Mouse (Mus musculus) heart, postnatal 0 days (tissue): ENCODE results near the gene Adcy6.

ENCODE experiments used
- CTCF ChIP-seq: IDR thresholded peaks from 2 replicates; pipeline ENCODE4 v1.5.1; 2016; ENCODE audit warnings: antibody characterized with exemption, control low read depth, low read depth
- EP300 ChIP-seq: IDR thresholded peaks from 2 replicates; pipeline ENCODE4 v1.6.1; 2016; ENCODE audit warnings: antibody characterized with exemption, low read depth

DNA sequence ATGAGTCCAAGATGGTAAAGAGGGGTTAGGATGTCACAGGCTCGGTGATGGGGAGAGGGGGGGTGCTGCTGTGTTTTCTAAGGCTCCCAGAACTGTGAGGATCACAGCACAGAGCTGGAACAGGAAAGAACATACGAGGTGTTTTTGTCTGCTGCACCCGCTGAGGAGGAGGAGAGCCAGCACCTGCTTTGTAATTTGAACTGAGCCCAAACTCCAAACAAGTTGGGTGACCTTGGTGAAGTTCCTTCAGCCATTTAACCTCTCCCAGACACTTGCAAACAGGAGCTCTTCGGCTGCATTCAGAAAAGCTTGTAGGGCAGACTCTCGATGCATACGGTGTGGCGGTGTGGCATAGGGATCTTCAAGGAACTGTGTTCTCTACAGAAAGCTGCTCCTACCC, 24.5 kb downstream of the Adcy6 start:
- TF ChIP-seq EP300 (no peak; the same call in 1 of the 2 replicates), CTCF (no peak)
